Mouse (Mus musculus): ENCODE measurements around the gene Ash1l.

Gene Ash1l

DNA sequence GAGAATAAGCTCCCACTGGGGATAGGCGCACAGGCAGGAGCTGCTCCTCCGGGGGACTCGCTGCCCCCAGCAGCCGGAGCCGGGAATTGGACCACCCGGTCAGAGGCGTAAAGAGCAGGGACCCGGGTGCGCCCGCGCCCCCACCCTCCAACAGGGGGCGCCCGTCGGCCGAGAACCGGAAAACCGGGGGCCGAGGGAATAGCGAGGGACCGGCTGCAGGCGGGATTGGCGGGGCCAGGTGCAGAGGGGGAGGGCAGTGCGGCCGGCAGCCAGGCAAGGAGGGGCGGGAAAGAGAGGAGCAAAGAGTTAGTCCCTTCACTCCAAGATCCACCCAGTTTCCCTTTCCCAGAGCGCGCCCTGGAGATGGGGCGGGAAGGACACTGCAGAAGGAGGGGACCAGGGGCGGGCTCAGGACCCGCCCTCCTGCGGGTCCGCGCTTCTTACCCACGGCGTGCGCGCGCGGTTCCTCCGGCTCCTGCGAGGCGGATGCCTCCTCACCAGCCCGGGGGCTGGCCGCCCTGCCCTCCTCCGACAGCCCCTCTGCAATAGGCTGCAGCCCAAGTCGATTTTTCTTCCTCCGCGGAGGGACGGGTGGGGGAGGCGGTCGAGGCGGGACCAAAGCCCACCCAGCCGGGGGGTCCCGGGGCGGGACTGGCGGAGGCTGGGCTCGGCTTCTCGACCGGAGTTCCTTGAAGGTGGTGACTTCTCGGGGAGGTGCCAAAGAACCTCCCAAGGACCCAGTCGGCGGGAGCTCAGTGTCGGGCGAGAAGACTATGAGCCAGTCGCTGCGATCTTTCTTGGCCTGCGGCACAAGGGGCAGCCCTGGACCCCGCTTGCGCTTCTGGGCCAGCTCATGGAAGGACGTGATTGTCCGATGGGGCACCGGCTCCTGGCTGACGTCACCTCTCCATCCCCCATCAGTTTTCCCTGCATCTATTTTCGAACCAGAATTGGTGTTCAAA lies 140.6 kb downstream of the Ash1l start:
- DNase-seq (ENCODE audit: low read depth, low spot score), result peak; percentile 86

DNA sequence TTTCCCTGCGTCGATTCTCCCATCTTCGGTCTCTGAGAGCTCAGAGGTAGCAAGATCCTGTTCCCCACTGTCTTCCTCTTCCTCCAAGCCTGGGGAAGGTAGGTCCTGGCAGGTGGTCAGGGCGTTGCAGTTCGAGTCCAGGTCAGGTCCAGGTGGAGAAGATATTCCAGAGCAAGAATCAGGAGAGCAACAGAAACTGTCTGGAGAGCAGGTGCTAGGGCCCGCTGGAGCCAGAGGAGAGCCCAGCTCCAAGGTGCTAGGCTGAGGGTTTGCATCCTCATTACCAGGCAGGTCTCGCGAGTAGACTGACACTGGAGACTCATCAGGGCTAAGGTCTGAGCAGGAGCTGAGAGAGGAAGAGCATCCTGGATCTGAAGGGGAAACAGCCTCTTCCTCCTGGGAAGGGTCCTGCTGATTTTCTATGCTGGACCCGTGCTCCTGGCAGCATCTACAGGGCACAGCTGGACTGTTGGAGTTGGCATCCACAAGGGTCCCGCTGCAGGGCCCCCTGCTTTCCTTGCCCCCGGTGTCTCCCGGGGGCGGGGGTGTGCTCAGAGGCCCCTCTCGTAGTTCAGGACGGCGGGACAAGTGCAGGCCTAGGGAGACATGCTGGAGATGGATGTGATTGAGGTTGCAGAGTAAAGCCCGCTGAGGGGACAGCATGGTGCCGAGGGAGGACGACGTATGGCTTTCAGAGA lies 141.5 kb downstream of the Ash1l start:
- no peak for DNase-seq (ENCODE audit: low read depth, low spot score)

DNA sequence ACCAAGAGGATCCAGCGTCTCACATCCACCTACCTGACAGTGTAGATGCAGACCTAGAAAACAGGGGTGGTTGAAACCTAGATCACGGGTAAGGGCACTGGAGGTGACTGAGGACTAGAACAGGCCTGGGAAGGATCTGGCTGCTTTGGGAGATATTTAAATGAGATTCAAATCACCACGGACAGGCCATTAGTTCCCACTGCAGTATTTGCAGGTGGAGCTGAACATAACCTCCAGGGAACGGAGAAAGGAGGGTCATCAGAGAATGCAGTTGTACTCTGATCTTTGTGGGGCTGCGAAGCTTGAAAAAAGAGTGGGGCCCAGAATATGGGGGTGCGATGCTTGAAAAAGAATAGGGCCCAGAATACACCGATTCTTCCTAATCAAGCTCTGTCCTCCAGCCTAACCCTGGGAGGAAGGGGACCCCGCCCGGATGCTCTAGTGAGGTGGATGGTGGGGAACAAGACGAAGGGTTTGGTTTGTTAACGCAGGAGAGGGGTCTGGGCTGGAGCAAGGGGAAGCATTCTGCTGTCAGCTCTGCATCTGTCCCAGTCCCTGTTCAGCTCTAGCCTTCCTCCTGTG lies 142.2 kb downstream of the Ash1l start:
- no peak for DNase-seq (ENCODE audit: low read depth, low spot score)

DNA sequence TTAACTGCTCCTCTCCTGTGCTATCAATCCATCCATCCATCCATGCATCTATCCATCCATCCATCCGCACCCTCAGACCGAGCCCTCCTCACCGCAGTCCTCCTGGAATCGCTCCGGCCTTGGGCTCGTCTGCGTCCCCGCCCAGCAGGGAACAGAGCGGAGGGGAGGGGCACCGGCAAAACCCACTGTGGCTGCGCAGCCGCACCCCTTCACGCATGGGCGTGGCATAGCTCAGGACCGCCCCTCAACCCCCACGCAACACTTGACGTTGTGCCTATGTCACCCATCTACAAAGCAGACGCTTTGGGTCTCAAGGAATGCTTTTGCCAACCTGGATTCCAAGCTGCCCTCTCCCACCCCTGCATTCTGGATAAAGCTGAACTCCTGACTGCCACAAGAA lies 142.8 kb downstream of the Ash1l start, which contains the start of gene Rusc1:
TSS of gene Rusc1 (minus strand) at position 137 of the 400 bp plus-strand sequence.
- DNase-seq (ENCODE audit: low read depth, low spot score), result peak; percentile 74

DNA sequence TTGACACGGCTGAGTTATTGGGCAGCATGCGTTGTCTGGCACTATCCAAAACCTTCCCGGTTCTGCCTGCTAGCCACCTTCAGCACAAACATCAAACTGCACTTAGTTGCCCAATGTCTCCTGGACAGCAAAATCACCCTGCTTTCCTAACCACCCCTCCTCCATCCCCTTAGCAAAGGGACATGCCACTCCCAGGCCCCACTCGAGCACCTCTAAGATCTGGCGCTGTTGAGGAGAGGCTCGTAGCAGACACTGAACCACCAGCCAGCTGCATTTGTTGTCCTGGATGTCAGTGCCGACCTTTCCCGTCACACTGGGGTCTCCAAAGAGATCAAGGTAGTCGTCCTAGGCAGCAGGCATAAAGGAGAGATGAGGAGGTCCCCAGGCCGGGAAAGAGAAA lies 143.6 kb downstream of the Ash1l start:
- DNase-seq (ENCODE audit: low read depth, low spot score), result no peak

DNA sequence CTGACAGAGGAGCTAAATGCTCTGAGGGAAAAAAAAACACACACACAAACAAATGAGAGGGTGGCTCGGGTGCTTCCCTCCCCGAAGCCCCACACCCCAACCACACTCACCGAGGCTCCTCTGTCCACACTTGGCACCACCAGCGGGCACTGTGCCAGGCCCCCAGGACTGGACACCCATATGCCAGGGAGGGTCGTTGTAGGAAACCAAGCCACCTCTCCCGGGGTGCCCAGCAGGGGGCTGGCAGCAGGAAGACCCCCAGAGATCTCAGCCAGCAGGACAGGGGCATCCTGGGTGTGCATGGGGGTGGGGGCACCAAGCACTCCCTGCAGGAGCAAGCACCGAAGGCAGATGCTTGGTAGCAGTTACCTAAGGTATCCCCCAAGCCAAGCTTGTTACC lies 150.4 kb downstream of the Ash1l start, which contains the start of gene Gm43738:
TSS of gene Gm43738 (minus strand) at position 289 of the 400 bp plus-strand sequence.
- peak; percentile 18 for DNase-seq (ENCODE audit: low read depth, low spot score)

DNA sequence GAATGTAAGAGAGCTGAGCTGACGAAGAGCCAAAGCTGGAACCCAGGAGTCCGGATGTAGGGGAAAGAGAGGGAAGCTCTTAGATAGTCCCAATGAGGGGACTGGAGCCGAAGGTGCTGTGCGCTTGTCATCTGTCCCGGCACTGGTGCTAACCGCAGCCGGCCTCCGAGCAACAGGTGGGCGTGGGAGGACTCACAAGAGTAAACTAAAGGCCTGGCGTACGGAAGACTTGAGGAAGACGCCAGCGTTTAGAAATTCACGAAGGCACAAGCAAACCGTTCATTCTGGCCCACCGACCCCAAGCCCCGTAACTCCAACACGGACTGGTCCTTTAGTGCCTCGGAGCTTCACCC lies 151.0 kb downstream of the Ash1l start:
- DNase-seq (ENCODE audit: low read depth, low spot score), result no peak

DNA sequence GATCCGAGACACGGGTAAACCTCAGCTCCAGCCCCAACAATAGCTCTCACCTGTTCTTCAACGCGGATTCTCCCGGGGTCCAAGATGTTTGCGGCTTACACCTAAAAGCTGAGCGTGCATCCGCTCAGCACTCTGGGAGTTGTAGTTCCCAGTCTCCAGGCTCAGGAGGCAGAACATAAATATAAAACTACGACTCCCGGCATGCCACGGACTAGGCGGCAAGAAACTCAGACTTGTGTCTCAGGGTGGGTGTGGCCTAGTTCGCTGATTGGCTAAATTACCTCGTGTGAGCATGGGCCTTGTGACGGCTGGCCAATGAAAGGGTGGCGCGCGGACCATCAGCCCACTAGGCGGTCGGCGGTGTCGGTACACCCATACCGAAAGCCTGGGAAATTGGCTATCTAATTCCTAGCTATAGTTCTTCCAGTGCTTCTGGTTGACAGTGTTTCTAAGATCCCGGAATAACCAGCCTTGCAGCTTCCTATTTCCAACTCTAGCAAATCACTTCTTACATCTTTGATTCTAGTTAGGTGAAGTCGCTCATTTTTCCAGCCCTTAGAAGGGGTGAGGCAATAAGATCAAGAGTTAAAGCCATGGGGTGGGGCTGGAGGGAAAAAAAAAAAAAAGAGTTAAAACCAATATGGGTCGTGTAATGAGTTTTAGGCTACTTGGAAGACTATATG lies 151.5 kb downstream of the Ash1l start, which contains the start of gene Fdps:
TSS of gene Fdps (minus strand) at position 148 of the 683 bp plus-strand sequence.
- DNase-seq (ENCODE audit: low read depth, low spot score), result peak; percentile 98

DNA sequence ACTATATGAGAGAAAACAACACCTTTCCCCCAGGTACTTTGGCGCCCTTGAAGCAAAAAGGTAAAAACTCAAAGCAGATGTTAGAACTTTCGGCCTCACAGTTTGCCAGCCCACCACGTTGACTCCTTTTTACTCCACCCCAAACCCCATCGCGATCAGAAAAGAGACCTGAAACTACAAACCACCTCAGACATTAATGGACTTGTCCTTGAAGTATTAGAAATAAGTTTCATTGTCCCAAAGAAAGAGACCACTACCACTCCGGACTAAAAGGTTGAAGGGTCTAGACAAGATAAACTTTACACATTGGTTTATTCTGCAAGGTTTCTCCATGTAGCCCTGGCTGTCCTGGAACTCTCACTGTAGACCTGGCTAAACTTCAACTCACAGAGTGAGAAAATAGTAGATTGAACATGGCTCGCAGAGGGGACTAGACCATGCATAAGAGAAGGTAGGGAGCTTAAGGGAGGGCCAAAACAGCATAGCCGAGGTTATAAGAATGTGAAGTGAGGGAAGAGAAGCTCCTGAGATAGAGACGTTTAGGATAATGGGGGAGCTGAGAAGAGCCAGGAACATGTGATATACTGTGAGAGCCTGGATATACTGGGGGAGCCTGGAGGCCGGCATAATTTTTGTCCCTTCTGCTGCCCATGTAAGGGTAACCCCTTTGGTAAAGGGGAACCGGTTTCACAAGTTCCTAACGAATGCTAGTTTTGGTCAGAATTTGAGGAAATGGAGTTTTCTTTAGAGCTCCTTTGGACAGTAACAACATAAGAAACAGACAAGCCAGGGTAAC lies 152.3 kb downstream of the Ash1l start:
- no peak for DNase-seq (ENCODE audit: low read depth, low spot score)

DNA sequence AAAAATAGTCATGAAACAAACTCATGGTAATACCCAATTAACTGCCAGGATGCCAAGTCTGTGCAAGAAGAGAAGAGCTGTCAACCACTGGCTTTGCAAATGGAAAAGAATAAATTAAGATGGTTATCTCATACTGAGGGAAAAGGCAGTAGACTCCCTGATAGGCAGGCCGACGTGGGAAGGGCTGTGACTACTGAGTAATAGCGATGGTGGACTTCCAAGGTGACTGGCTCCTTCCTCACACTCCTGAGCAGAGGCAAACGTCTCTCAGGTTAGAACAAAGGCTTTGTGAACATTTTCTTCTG lies 152.8 kb downstream of the Ash1l start:
- no peak for DNase-seq (ENCODE audit: low read depth, low spot score)

DNA sequence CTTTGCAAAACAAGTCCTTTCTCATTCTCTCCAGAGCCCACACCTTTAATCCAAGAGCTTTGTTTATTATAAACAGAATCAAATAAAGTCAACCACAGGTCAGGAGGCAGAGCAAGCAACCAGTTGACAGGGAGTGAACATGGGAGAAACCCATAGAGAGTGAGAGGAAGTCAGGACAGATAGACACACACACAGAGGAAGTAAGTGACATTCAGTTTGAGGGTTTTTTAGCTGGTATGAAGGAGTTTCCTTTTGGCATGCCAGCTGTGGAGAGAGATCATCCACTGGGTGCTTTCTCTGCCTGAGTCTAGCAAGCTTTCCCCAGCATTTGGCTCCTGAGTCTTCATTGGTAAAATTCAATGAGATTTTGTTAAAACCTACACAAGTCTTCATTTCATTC lies 156.5 kb downstream of the Ash1l start:
- DNase-seq (ENCODE audit: low read depth, low spot score), result no peak

DNA sequence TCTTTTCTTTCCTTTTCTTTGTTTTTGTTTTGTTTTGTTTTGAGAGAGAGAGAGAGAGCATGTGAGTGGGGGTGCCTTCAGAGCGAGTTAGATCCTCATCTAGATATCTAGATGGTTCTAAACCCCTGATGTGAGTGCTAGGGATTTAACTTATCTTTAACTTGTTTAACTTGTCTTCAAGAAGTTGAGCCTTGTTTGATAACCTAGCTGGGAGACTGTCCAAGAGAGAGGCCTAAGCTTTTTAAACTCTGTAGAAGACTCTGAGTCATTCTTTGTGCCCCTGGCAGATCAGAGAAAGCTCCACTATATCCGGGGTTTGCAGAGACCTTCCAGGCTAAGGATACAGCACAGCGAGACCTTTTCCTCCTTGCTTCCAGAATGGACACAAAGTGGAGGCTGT lies 157.1 kb downstream of the Ash1l start:
- no peak for DNase-seq (ENCODE audit: low read depth, low spot score)

DNA sequence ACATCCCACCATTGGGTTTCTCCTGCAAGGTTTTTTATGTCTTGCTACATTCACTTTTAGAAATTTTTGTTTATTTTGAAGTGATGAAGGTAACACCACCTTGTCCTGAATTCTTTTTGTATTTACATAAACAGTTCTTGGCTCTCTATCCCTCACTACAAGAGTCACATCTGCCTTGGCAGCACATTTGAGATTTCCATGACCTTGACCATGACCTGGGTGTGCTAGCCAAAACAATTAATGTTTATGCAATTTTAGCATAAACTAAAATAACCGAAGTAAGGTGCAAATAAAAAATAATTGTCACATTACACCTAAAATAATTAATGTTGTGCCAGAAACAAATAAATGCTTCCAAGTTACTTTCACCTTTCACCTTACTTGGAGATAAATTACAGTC lies 157.7 kb downstream of the Ash1l start:
- DNase-seq (ENCODE audit: low read depth, low spot score), result no peak

DNA sequence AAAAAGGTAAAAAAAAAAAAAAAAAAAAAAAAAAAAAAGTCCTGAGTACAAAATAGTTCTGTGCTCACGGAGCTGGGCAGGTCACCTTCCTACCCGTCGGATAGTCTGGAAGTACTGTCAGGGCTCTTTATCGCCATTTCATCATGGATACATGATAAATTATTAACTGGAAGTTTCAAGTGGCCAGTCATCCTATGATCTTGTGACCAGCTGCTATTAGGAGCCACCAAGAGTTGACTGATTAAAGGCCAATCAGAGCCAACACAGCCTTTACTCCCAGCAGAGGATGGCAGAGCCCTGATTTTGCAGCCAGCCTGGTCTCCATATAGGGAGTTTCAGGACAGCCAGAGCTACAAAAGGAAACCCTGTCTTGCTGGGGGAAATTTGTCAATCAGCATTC lies 162.6 kb downstream of the Ash1l start:
- no peak for DNase-seq (ENCODE audit: low read depth, low spot score)

DNA sequence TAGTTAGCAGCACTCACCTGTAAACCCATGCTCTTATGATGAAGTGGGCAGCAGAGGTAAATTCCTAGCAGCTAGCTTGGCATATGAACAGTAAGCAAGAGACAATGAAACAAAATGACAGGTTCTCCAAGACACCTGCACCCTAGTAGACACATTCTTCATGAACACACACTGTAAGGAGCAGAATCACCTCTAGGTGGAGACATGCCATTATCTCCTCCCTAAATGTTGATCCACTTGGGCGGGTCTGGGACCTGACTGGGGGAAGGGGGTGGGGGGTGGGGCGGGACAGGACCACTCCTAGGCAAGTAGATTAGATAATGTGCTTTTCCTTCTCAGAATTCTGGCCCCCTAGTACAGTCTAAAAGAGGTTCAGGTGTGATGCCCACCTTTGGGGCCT lies 165.1 kb downstream of the Ash1l start:
- DNase-seq (ENCODE audit: low read depth, low spot score), result peak; percentile 63

DNA sequence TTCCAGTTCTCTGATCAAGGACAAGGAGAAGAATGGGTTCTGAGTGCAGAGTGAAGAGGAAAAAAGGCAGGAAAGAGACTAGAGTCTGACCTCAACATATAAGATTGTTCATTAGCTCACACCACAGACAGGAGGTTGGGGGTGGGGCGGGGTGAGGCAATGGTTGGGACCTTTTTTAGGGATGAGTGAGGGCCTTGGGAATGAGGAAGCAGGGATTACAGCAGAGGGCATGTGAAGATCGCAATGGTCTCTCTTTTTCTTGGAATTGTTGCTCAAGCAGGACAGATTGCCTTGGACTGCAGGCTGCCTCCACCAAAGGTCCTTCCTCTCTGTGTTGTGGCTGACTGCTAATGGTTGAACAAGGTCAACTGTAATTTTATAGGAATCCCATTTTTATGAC lies 172.9 kb downstream of the Ash1l start:
- no peak for DNase-seq (ENCODE audit: low read depth, low spot score)

DNA sequence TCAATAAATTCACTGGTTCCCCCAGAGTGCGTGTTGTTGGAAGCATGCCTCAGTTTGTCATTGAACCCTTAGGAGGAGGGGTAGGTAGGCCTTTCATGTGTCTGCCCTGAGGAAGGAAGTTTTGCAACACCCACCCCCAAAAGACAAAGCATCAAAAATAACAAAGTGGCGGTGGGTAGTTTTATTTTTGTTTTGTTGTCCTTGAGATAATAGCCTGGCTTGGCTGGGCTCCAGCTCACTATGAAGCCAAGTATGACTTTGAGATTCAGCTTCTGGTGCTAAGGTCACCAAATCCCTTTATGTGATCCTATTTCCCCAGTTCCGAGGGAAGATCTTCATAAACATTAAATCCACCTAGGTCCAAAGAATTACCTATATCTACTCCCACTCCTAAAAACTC lies 173.8 kb downstream of the Ash1l start:
- DNase-seq (ENCODE audit: low read depth, low spot score), result no peak

DNA sequence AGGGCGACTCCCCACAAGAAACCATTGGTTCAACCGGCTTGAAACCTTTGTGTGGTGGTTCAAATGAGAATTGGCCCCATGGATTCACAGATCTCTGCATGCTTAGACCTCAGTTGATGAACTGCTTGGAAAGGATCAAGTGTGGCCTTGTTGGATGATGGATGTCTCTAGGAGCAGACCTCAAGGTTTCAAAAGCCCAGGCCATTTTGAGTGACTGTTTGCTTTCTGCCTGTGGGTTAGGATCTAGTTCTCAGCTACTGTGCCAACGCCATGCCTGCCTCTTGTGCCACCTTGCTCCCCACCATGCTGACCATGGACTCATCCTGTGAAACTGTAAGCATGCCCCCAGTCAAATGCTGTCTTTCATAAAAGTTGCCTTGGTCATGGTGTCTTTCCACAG lies 175.6 kb downstream of the Ash1l start:
- no peak for DNase-seq (ENCODE audit: low read depth, low spot score)
